Mouse (Mus musculus): Measurements from ENCODE around the gene Trpc3. TPM values are rescaled to one million over a fixed set of nuclear protein-coding genes. Genes with fewer than 3 reads are reported as not detected.
"Not testable (repeated sequence)": the region's sequence is repeated elsewhere in the genome, so short reads cannot be mapped to it uniquely, and the experiment has no call there.

The Trpc3 gene
- total and polyA plus RNA-seq, 3 experiments = not detected

DNA sequence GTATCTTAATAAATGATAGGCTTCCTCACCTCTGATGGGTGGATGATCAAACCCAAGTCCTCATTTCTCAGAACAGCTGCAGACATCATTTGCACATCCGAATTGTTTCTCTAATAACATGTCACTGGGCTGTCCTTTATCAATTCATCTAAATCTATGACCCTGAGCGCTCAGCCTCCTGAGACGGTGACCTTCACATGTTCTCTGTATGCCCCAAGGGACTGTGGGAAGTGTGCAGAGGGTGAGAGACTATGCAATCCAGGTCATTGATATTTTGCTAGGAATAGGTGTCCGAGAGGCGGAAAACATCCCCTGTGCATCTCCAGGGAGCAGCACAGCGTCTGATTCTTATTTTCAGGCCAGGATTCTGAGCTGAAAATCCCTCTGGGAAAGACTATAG lies 22.2 kb downstream of the Trpc3 start:
- Histone ChIP-seq H3K27ac (ENCODE audit: insufficient read depth, low read depth) (no peak overlapping the region), H3K9ac (ENCODE audit: insufficient read depth, low read depth) (no peak overlapping the region), H3K4me3 (replicated peaks in 1 of 3; ENCODE audit: low read depth in 2 of 3, low read length in 2 of 3, poor library complexity in 1 of 3) (no peak overlapping the region), H3K4me2 (ENCODE audit: insufficient read depth, low read depth, poor library complexity, severe bottlenecking) (no peak overlapping the region), H3K4me1 (ENCODE audit: control insufficient read depth in 1 of 2, insufficient read depth in 2 of 2) (peaks cover 0 to 4% of the 10 kb centered on the region in 2 experiments; a peak in 1 of 4 replicates), H3K36me3 (replicated peaks in 1 of 2; ENCODE audit: control insufficient read depth in 1 of 2, insufficient read depth in 1 of 2, low read length in 1 of 2) (no peaks in the 10 kb centered on the region), H3K27me3 (replicated peaks) (no peaks in the 10 kb centered on the region), H3K79me2 (replicated peaks; ENCODE audit: control insufficient read depth, extremely low read depth, insufficient read depth, poor library complexity, severe bottlenecking) (no peaks in the 10 kb centered on the region), H3K9me3 (replicated peaks; ENCODE audit: low read length) (no peaks in the 10 kb centered on the region)
- dilution Hi-C loops (cut with MboI; ENCODE audit: extremely low pct_ligation_motif_present, extremely low pct_unique_long_range_greater_than_20kb, low sequenced_read_pairs) = no loop called here
- in situ Hi-C loops (cut with MboI; ENCODE audit: low pct_ligation_motif_present, low pct_unique_long_range_greater_than_20kb, low sequenced_read_pairs) = no loop called here
- TF ChIP-seq MYC (IDR thresholded peaks at IDR 0.05; ENCODE audit: low read depth, low read length) (no peak), MAX (IDR thresholded peaks at IDR 0.05; ENCODE audit: low read length) (no peak)
- no peak for DNase-seq (ENCODE audit: extremely low read depth)

DNA sequence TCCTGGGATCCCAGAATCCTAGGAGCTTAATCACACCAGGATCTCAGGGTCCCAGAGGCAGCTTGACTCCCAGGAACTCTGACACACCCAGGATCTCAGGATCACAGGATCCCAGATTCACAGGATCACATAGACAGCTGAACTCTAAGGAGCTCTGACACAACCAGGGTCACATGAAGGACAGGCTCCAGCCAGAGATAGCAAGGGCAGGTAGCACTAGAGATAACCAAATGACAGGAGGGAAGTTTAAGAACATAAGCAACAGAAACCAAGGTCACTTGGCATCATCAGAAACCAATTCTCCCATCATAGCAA lies 44.8 kb downstream of the Trpc3 start:
- H3K4me2 ChIP-seq (ENCODE audit: insufficient read depth, low read depth, poor library complexity, severe bottlenecking); H3K4me1 ChIP-seq (ENCODE audit: control insufficient read depth in 1 of 2, insufficient read depth in 2 of 2); H3K27ac ChIP-seq (ENCODE audit: insufficient read depth, low read depth); H3K27me3 ChIP-seq (replicated peaks); DNase-seq (ENCODE audit: extremely low read depth); H3K9ac ChIP-seq (ENCODE audit: insufficient read depth, low read depth); H3K36me3 ChIP-seq (replicated peaks in 1 of 2; ENCODE audit: control insufficient read depth in 1 of 2, insufficient read depth in 1 of 2, low read length in 1 of 2); H3K79me2 ChIP-seq (replicated peaks; ENCODE audit: control insufficient read depth, extremely low read depth, insufficient read depth, poor library complexity, severe bottlenecking); H3K9me3 ChIP-seq (replicated peaks; ENCODE audit: low read length); dilution Hi-C loops (cut with MboI; ENCODE audit: extremely low pct_ligation_motif_present, extremely low pct_unique_long_range_greater_than_20kb, low sequenced_read_pairs); H3K4me3 ChIP-seq (replicated peaks in 1 of 3; ENCODE audit: low read depth in 2 of 3, low read length in 2 of 3, poor library complexity in 1 of 3): not testable (repeated sequence)
- in situ Hi-C loops (cut with MboI; ENCODE audit: low pct_ligation_motif_present, low pct_unique_long_range_greater_than_20kb, low sequenced_read_pairs) = loop anchor here (10.0 to 25.0 kb wide), 2 partner anchors 192 to 560 kb away; no protein-coding TSS in a partner anchor

DNA sequence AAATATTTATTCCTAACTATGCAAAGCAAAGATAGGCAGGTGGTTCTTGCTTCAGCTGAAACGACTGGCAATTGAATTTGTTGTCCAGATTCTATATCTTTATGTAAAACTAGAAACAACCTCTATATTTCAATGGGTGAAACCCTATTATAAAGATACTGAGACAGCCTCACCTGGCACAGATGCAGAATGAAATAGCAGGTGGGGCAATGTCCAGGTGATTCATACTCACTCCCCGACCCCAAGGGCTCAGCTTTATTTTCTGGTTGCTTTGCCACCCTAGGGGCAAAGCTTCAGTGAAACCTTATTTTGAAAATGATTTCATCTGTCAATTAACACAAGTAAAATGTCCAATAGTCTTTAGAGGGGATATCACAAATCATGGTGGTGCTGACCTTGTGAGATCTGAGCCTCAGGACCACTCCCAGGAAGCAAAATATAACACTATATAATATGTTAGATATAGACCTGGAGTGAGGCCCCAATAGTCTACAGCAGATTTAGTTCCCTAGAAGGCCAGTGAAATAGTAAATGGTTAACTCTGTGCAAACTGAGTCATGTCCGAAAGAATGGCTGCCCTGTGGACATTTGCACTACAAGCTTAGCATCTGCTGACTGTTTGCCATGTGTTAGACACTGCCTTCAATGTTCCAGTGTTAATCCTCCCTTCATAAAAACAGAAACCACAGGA lies 45.3 kb downstream of the Trpc3 start:
- no peak for DNase-seq (ENCODE audit: extremely low read depth)
- dilution Hi-C loops (cut with MboI; ENCODE audit: extremely low pct_ligation_motif_present, extremely low pct_unique_long_range_greater_than_20kb, low sequenced_read_pairs) = no loop called here
- Histone ChIP-seq H3K4me1 (ENCODE audit: control insufficient read depth in 1 of 2, insufficient read depth in 2 of 2) (0 out of 4 replicates have a peak, but pooled peaks cover 0 to 2% of the 10 kb centered on the region in 2 experiments), H3K9me3 (replicated peaks; ENCODE audit: low read length) (no peaks in the 10 kb centered on the region), H3K36me3 (replicated peaks in 1 of 2; ENCODE audit: control insufficient read depth in 1 of 2, insufficient read depth in 1 of 2, low read length in 1 of 2) (no peaks in the 10 kb centered on the region), H3K27me3 (replicated peaks) (no peaks in the 10 kb centered on the region), H3K9ac (ENCODE audit: insufficient read depth, low read depth) (no peak overlapping the region), H3K27ac (ENCODE audit: insufficient read depth, low read depth) (no peak overlapping the region), H3K4me2 (ENCODE audit: insufficient read depth, low read depth, poor library complexity, severe bottlenecking) (no peak overlapping the region), H3K79me2 (replicated peaks; ENCODE audit: control insufficient read depth, extremely low read depth, insufficient read depth, poor library complexity, severe bottlenecking) (no peaks in the 10 kb centered on the region), H3K4me3 (replicated peaks in 1 of 3; ENCODE audit: low read depth in 2 of 3, low read length in 2 of 3, poor library complexity in 1 of 3) (no peak overlapping the region)
- no peak for TF ChIP-seq RCOR1 (conservative IDR thresholded peaks at IDR 0.05; ENCODE audit: low read depth, low read length)
- TF ChIP-seq MYC (IDR thresholded peaks at IDR 0.05; ENCODE audit: low read depth, low read length) = no peak
- in situ Hi-C loops (cut with MboI; ENCODE audit: low pct_ligation_motif_present, low pct_unique_long_range_greater_than_20kb, low sequenced_read_pairs) = loop anchor here (10.0 to 25.0 kb wide), 2 partner anchors 193 to 560 kb away; no protein-coding TSS in a partner anchor

DNA sequence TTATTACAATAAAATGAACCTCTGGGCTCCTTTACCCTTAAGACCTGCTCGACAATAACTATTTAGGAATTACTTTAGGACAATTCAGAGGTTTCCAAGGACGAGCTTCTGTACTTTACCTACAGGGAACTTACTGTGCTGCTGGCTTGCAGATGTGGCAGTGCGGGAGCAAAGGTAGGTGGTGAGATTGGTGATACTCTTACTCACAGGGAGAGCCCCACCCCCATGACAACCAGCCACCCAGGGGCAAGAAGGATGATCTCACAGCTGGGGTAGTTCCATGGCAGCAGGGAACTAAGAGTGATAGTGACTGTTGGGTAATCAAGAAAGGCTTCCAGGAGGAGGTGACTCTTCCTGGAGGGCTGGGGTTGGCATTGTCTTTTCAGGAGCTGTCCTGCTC lies 46.6 kb downstream of the Trpc3 start:
- dilution Hi-C loops (cut with MboI; ENCODE audit: extremely low pct_ligation_motif_present, extremely low pct_unique_long_range_greater_than_20kb, low sequenced_read_pairs) (no loop called here), in situ Hi-C loops (cut with MboI; ENCODE audit: low pct_ligation_motif_present, low pct_unique_long_range_greater_than_20kb, low sequenced_read_pairs) (loop anchor here (10.0 to 25.0 kb wide), 2 partner anchors 194 to 561 kb away; no protein-coding TSS in a partner anchor)
- Histone ChIP-seq H3K36me3 (replicated peaks in 1 of 2; ENCODE audit: control insufficient read depth in 1 of 2, insufficient read depth in 1 of 2, low read length in 1 of 2) (no peaks in the 10 kb centered on the region), H3K9ac (ENCODE audit: insufficient read depth, low read depth) (no peak overlapping the region), H3K27me3 (replicated peaks) (no peaks in the 10 kb centered on the region), H3K4me2 (ENCODE audit: insufficient read depth, low read depth, poor library complexity, severe bottlenecking) (no peak overlapping the region), H3K27ac (ENCODE audit: insufficient read depth, low read depth) (no peak overlapping the region), H3K4me1 (ENCODE audit: control insufficient read depth in 1 of 2, insufficient read depth in 2 of 2) (0 out of 4 replicates have a peak, but pooled peaks cover 0 to 2% of the 10 kb centered on the region in 2 experiments), H3K9me3 (replicated peaks; ENCODE audit: low read length) (no peaks in the 10 kb centered on the region), H3K79me2 (replicated peaks; ENCODE audit: control insufficient read depth, extremely low read depth, insufficient read depth, poor library complexity, severe bottlenecking) (no peaks in the 10 kb centered on the region), H3K4me3 (replicated peaks in 1 of 3; ENCODE audit: low read depth in 2 of 3, low read length in 2 of 3, poor library complexity in 1 of 3) (no peak overlapping the region)
- no peak for DNase-seq (ENCODE audit: extremely low read depth)
- TF ChIP-seq MYC (IDR thresholded peaks at IDR 0.05; ENCODE audit: low read depth, low read length) (no peak), ETS1 (conservative IDR thresholded peaks at IDR 0.05; ENCODE audit: low read depth, low read length) (no peak), ZNF384 (IDR thresholded peaks at IDR 0.05; ENCODE audit: low read depth, low read length) (no peak), ZKSCAN1 (IDR thresholded peaks at IDR 0.05; ENCODE audit: borderline replicate concordance, low read depth, low read length) (no peak), MXI1 (IDR thresholded peaks at IDR 0.05; ENCODE audit: low read depth, low read length) (no peak), JUN (IDR thresholded peaks at IDR 0.05; ENCODE audit: insufficient read depth, low read depth, low read length) (no peak), SMC3 (IDR thresholded peaks at IDR 0.05; ENCODE audit: low read depth, low read length) (no peak), POLR2A (IDR thresholded peaks at IDR 0.05; ENCODE audit: low read depth, low read length) (no peak), RCOR1 (conservative IDR thresholded peaks at IDR 0.05; ENCODE audit: low read depth, low read length) (no peak), TCF12 (IDR thresholded peaks at IDR 0.05; ENCODE audit: low read depth, low read length) (no peak), IRF4 (IDR thresholded peaks at IDR 0.05; ENCODE audit: low read depth, low read length) (no peak), ZMIZ1 (IDR thresholded peaks at IDR 0.05; ENCODE audit: low read depth, low read length) (no peak), PAX5 (IDR thresholded peaks at IDR 0.05; ENCODE audit: low read length) (no peak), BHLHE40 (IDR thresholded peaks at IDR 0.05; ENCODE audit: low read depth, low read length) (no peak)

All from CH12.LX (cell line).